ENCODE assay signal across 27 mouse cellular contexts in the genomic region with DNA sequence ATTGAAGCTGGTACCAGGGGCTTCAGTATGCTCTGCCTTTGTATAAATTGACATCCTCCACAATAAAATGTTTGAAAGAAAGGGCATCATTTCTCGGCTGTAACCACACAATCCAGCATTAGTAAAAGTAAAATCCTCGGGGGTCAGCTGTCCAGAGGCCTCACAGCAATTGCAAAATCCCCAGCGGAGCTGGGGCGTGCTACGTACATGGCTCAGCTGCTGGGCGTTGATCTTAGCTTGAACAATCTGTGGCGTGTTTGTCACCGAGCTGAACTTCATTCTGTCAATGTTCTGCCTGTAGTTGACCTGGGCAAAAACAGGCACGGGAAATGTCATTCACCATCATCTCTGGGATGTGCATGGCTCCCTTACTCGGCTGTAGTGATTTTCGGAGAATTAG. TPM values are rescaled to one million over a fixed set of nuclear protein-coding genes. Genes with fewer than 3 reads are reported as not detected.
DNase-seq lines count a peak whose midpoint lies in the region; ATAC-seq lines count a peak whose summit lies in the region.
"Had no signal": no experiment of that assay in that cellular context is flagged by ENCODE, and none has a peak within 500 bp of the region (broad histone marks: within the 10 kb centered on the region; RNA-seq: fewer than 3 reads in every experiment).

No protein-coding gene starts in this region.

- H3K27ac ChIP-seq in lung, embryonic 15.5 days: peak overlapping the region; percentile 63
- H3K27ac ChIP-seq in stomach, embryonic 16.5 days (ENCODE audit: low read length): peak overlapping the region; percentile 70
- H3K27ac ChIP-seq: forebrain, embryonic 13.5 days; heart, adult 2 months; heart, embryonic 13.5 days had no signal

- intact Hi-C loops in left cerebral cortex, postnatal 25 days (cut with DNase I): no loop called here

- no peaks in the 10 kb centered on the region for H3K27me3 ChIP-seq in lung, embryonic 15.5 days
- no peaks in the 10 kb centered on the region for H3K27me3 ChIP-seq in stomach, embryonic 16.5 days (ENCODE audit: control insufficient read depth, insufficient read depth, low read length)
- H3K27me3 ChIP-seq: forebrain, embryonic 13.5 days; heart, embryonic 13.5 days had no signal

- ATAC-seq in lung, embryonic 15.5 days (ENCODE audit: borderline replicate concordance, extremely low read depth, low FRiP score, low TSS enrichment): peak; percentile 71; the same call in 1 of the 2 replicates
- no peak for ATAC-seq in stomach, embryonic 16.5 days (ENCODE audit: insufficient read depth, low FRiP score)
- ATAC-seq: forebrain, embryonic 13.5 days; hindbrain, embryonic 16.5 days; intestine, postnatal 0 days; midbrain, embryonic 16.5 days had no signal

- peak; percentile 91 for DNase-seq in heart, adult 11 months
- DNase-seq in heart, adult 8-10 months (ENCODE audit: low spot score): no peak
- DNase-seq in lung, postnatal 14 days: peak; percentile 48
- DNase-seq in thymus, adult 18-20 months: no peak
- no peak for DNase-seq in left cerebral cortex, postnatal 25 days (ENCODE audit: low spot score in 2 of 2)
- DNase-seq: adrenal gland, adult 8-10 months; cerebellum, adult 2 months; cerebellum, postnatal 25 days; gastrocnemius, postnatal 25 days; heart, adult 2 months; heart, postnatal 14 days; kidney, adult 9 months; kidney, postnatal 10 days; layer of hippocampus, postnatal 36 days; right cerebral cortex, postnatal 25 days; thymus, postnatal 14 days had no signal

- no peak overlapping the region for H3K4me3 ChIP-seq in lung, embryonic 15.5 days
- H3K4me3 ChIP-seq in stomach, embryonic 16.5 days (replicated peaks; ENCODE audit: low read length): no peak overlapping the region
- H3K4me3 ChIP-seq: forebrain, embryonic 13.5 days; heart, adult 2 months; heart, embryonic 13.5 days had no signal

- WGBS in lung, embryonic 15.5 days: 53% methylated on average over 11 of the region's 11 CpGs
- 71% methylated on average over 11 of the region's 11 CpGs for WGBS in stomach, embryonic 16.5 days

- no peaks in the 10 kb centered on the region for H3K36me3 ChIP-seq in lung, embryonic 15.5 days
- H3K36me3 ChIP-seq in stomach, embryonic 16.5 days (ENCODE audit: control insufficient read depth, insufficient read depth, low read length): no peaks in the 10 kb centered on the region
- H3K36me3 ChIP-seq: G1E had no signal

- H3K9me3 ChIP-seq in lung, embryonic 15.5 days: no peaks in the 10 kb centered on the region
- H3K9me3 ChIP-seq in stomach, embryonic 16.5 days (replicated peaks; ENCODE audit: control insufficient read depth, low read length): no peaks in the 10 kb centered on the region
- H3K9me3 ChIP-seq: forebrain, embryonic 13.5 days; G1E; heart, embryonic 13.5 days had no signal

- peaks cover 18% of the 10 kb centered on the region for H3K4me1 ChIP-seq in lung, embryonic 15.5 days
- H3K4me1 ChIP-seq in stomach, embryonic 16.5 days (ENCODE audit: control insufficient read depth, insufficient read depth, low read length): peaks cover 18% of the 10 kb centered on the region; the same call in 1 of the 2 replicates
- H3K4me1 ChIP-seq: forebrain, embryonic 13.5 days; heart, embryonic 13.5 days had no signal

- 0 out of 2 replicates have a peak overlapping the region, but pooled peaks have one; percentile 1 for H3K4me2 ChIP-seq in lung, embryonic 15.5 days
- H3K4me2 ChIP-seq in stomach, embryonic 16.5 days (ENCODE audit: low read depth, low read length): no peak overlapping the region
- H3K4me2 ChIP-seq: forebrain, embryonic 13.5 days; heart, embryonic 13.5 days; midbrain, embryonic 11.5 days had no signal

- H3K9ac ChIP-seq in lung, embryonic 15.5 days: no peak overlapping the region
- H3K9ac ChIP-seq in stomach, embryonic 16.5 days (ENCODE audit: low read length): no peak overlapping the region
- H3K9ac ChIP-seq: forebrain, embryonic 13.5 days; heart, embryonic 13.5 days had no signal

RNA-seq across cellular contexts. Expression of gene Nrap, which starts 23.7 kb away (rescaled TPM):
- 100 to 1,000 TPM; 392 to 561 (median 511) TPM for total RNA-seq in heart, adult 8-10 months (2022)
- 0.86 and 1.0 TPM in 2 replicates for polyA plus RNA-seq in lung, embryonic 15.5 days (2015; fragmentation: Nextera tagmentation; extraction: Ambion mirVana)
- 0.35 and 2.6 TPM in 2 replicates for polyA plus RNA-seq in stomach, embryonic 16.5 days (2015; fragmentation: Nextera tagmentation; extraction: Ambion mirVana)
- total RNA-seq in left cerebral cortex, postnatal 25 days (2021): under 1 TPM; 0.64 to 0.69 TPM
- total RNA-seq: neutrophil, adult 5-6 weeks had no signal
- polyA plus RNA-seq: embryonic facial prominence, embryonic 11.5 days had no signal

RNA-seq across cellular contexts. Expression of gene Casp7, which starts 30.8 kb away (rescaled TPM):
- 10 to 100 TPM; 11.0 to 13.7 (median 12.3) TPM for total RNA-seq in heart, adult 8-10 months (2022)
- 33.4 and 34.8 TPM in 2 replicates for polyA plus RNA-seq in lung, embryonic 15.5 days (2015; fragmentation: Nextera tagmentation; extraction: Ambion mirVana)
- polyA plus RNA-seq in stomach, embryonic 16.5 days (2015; fragmentation: Nextera tagmentation; extraction: Ambion mirVana): 27.3 and 29.3 TPM in 2 replicates
- 1 to 10 TPM; 3.5 to 3.8 TPM for total RNA-seq in left cerebral cortex, postnatal 25 days (2021)

Comparison
In these comparisons a context has a peak if more than half of its experiments do, and no peak if none do; other contexts are left out.
1. DNase-seq: peak in heart, adult 11 months (single experiment) and lung, postnatal 14 days (single experiment); none in heart, adult 8-10 months (single experiment), thymus, adult 18-20 months (0 of 2) and left cerebral cortex, postnatal 25 days (0 of 2).
2. RNA of gene Nrap, which starts 23.7 kb away (total RNA-seq): 392 to 561 TPM in heart, adult 8-10 months; 0.64 to 0.69 TPM in left cerebral cortex, postnatal 25 days; every median in the first group is over 100 times any median in the second.